Mouse (Mus musculus): Measurements from ENCODE around the gene Pex5l. TPM values are rescaled to one million over a fixed set of nuclear protein-coding genes. Genes with fewer than 3 reads are reported as not detected.

Gene Pex5l
- total RNA-seq (2022): 1 to 10 TPM; 1.4 to 4.2 (median 2.2) TPM

GRCm38 (mm10) chr3:33142901-33143461 is at the start of gene Pex5l:
Gene Pex5l (minus strand): TSS chr3:33143247.
- peak; percentile 17 for DNase-seq

GRCm38 (mm10) chr3:33165186-33165585 is 22.1 kb upstream of the Pex5l start:
- no peak for DNase-seq

DNA sequence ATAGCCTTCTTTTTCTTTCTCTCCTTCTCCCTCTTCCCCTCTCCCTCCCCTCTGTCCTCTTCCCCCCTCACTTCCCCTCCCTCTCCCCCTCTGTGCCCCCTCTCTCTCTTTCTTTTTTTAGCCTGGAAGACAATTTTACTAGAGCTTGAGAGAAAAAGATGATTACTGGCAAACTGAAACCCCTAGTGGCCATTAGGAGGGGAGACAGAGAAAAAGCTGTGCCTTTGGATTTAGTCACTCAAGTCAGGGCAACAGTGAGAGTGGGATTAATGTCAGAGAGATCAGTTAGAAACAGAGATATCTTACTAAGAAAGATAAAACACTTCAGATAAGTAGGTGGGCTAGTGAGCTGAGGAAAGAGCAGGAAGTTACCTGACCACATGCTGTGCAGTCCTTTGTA is 20.8 kb upstream of the Pex5l start:
- no peak for DNase-seq

- no peak for DNase-seq
These were observed 545 bp upstream of the Pex5l start for GRCm38 (mm10) chr3:33143592-33143991.

DNA sequence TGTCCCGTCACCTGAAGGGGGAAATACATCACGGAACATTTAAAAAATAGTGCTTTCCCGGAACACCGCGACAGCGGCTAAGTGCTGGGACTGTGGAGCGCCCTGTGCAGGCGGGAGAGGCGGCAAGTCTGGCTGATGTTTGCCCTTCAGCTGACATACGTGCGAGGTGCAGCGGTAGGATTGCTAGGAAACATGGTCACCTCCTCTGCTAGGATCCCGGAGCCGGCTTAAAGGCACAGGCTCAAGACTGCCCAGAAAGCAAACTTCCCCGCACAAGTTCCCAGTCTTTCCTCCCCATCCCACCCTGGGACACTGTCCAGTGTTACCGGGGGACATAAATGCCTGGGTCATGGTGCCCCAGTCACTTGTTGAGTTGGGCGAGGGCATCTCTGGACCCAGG is 649 bp downstream of the Pex5l start:
- peak; percentile 4 for DNase-seq

- DNase-seq: no peak
These were observed 13.1 kb downstream of the Pex5l start for GRCm38 (mm10) chr3:33129944-33130343.

GRCm38 (mm10) chr3:33124796-33125195 is 18.3 kb downstream of the Pex5l start:
- no peak for DNase-seq

DNA sequence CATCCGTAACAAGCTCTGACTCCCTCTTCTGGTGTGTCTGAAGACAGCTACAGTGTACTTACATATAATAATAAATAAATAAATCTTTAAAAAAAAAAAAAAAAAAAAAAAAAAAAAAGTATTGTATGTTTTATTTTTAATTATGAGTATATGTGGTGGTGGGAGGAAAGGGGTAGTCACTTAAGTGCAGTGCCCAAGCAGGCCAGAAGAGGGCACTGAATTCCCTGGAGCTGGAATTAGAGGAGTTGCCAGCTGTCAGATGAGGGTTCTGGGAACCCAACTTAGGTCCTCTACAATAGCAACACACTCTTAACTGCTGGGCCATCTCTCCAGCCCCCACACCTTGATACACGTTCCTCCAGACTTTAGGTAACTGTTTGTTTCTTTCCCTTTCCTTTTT is 37.3 kb downstream of the Pex5l start:
- no peak for DNase-seq

GRCm38 (mm10) chr3:33103501-33103900 is 39.5 kb downstream of the Pex5l start:
- no peak for DNase-seq

DNA sequence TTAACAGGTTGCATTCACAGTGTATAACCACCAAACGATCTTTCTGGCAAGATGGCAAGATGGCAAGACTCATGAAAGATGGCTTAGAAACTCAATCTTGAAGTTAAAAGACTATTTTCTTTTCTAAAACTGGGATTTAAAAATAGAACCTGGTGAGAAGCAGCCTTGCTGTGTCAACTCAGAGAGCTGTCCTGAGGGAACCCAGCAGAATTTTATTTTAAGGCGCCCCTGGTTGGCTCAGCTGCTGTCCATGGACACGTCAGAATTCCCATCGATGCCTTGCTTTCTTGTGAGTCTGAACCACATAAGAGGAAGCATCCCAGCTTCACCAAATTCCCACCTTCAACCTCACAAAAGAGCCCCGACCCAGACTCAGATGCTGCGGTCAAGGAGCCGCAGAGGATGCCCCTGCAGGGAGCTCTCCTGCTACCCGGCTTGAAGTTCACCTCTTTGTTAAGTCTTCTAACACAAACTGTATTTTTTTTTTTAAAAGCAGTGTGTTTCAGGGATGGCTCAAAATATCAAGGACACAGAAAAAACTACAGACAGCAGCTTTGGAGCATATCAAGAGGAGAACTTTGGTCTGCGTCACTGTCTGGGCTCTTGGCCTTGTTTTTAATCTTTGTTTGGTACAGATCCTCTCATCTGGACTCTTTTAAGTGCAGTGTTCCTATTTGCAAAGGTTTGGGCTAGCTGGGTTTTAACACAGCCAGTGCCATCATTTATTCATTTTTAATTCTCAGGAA is 44.3 kb downstream of the Pex5l start:
- no peak for DNase-seq

DNA sequence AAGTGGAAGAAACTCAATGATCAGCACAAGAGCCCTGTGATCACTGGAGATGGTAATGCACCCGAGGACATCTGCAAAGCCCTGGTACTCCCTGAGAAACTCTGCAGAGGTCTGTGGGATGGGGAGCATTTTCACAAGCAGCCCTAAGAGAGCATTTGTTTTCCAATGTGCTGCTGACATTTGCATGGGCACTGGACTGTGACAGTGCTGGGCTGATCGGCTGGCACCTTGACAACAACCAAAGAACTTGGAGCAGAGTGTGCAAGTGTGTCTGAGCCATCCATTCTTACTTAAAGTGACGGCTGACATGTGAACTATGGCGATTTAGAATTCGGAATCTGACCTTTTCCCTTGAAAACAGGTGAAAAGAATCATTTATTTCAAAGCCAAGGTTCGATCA is 49.4 kb downstream of the Pex5l start:
- DNase-seq: no peak

DNA sequence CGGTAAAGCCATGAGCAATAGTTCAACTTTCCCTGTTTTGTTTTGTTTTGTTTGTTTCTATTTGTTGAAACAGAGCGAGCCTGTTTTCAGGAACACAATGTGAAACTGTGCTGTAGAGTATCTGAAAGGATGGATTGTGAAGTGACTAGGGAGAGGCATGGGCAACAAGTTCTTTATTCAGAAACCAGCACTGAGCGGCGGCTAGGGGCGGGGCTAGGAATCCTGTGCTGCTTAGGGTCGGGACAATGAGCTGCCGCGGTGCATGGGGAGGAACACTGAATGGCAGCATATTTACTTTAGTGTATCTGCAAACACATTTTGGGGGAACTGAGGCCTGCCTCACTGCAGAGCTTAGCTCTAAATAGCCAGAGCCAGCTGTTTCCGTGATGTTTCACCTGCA is 53.0 kb downstream of the Pex5l start:
- no peak for DNase-seq

- no peak for DNase-seq
These were observed 53.6 kb downstream of the Pex5l start for GRCm38 (mm10) chr3:33089470-33089869.

DNA sequence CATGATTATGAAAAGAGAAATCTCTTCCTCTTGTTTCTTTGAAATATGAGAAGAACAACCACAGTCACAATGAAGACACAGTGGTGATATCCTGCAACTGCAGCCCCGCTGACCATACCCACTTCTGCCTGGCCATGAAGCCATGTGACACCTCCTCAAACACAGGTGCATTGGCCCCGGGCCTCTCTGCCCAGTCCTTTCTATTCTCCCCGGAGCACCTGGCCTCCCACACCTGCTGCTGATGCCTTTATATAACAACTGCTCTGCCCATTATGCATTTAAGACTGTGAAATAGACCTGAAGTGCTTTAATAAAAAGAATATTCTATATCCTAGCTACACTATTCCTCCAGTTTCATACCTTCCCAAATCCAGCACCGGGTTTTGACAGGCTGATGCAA is 54.8 kb downstream of the Pex5l start:
- DNase-seq: no peak

- DNase-seq: no peak
These were observed 60.2 kb downstream of the Pex5l start for GRCm38 (mm10) chr3:33082806-33083338.

DNA sequence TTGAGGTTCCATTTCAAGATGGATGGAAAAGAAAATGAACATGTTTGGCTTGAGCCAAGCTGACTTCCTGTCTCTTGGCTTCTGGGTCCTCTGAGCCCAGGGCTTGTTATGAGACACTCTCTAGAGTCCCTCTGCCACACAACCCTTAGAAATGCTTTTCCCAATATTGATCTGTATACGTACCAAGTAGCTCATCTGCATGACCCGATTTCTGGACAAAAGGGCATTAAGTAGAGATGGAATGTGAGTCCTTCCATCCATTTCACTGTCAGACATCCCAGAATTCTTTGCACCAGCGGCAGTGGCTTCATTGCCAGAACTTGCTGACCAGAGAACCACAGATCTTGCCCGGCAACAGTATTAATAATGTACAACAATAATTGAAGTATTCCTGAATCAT is 61.3 kb downstream of the Pex5l start:
- no peak for DNase-seq

- no peak for DNase-seq
These were observed 63.4 kb downstream of the Pex5l start for GRCm38 (mm10) chr3:33079658-33080057.

DNA sequence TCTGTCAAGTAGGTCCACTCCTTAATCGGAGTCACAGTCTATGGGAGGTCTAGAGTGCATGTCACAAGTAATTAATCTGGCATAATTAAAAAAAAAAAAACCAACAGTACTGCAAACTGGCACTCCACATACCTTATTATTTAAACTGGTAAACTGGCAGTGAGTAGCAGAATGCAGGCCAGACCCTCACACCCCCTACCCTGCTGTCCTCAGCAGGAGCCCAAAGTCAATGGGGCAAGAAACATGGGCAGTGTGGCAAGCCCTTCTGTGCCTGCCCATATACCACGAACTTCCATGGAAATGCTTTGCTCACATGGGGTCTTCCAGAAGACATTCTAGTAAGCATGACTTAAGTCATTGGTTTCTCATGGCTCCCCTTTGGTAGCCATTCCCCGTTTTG is 63.9 kb downstream of the Pex5l start:
- DNase-seq: no peak

DNA sequence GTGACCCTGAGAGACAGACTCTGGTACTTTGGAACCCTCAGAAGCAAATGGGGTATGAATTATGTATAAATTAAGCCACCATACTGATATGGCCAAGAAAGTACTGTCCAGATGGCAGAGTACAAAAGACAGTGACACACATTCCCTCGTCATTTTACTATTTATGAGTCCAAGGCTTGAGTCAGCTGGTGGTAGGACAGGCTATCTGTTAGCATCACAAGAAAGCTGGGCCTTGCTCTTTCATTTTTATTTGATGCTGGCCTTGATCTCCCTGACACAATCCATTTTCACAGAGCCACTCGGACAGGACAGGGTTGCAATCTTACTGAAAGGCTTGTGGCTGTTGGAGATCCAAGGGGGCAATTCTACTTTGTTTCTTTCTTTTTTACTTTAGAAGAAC is 67.4 kb downstream of the Pex5l start:
- peak; percentile 32 for DNase-seq

- no peak for DNase-seq
These were observed 68.6 kb downstream of the Pex5l start for GRCm38 (mm10) chr3:33074266-33074981.

- no peak for DNase-seq
These were observed 69.2 kb downstream of the Pex5l start for GRCm38 (mm10) chr3:33073905-33074265.

- DNase-seq: no peak
These were observed 72.3 kb downstream of the Pex5l start for GRCm38 (mm10) chr3:33070771-33071170.

GRCm38 (mm10) chr3:33068146-33068545 is 74.9 kb downstream of the Pex5l start:
- no peak for DNase-seq

DNA sequence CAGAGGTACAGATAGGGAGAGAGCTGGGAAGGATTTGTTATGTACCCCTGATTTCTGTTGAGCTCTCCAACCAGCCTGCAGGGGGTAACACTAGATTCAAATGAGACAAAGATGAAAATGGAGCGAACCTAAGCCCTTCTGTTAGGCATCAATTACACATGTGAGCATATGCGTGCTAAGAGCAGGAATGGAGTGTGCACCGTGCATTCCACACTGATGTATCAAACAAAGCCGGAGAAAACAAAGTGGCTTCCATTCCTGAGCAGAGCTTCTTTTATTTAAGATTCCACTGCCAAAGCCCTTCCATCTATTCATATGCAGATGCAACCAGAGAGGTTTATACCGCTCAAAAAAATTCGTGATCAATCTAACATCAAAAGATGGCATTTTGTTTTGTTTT is 79.5 kb downstream of the Pex5l start:
- no peak for DNase-seq
